Mouse (Mus musculus) right cerebral cortex, adult 18-20 months (tissue): Measurements from ENCODE around the gene Nsg1.
A peak's percentile ranks its signal among the peaks of the same experiment; 100 is the strongest.

Source experiments
- DNase-seq: peaks from one replicate; pipeline ENCODE4 v3.0.0; 2022; ENCODE audit warnings: mixed read lengths

Nsg1 gene

GRCm38 (mm10) chr5:38159634-38160413, at the start of gene Nsg1:
Gene Nsg1, minus strand, starts transcription at chr5:38159907.
- DNase-seq, result no peak

GRCm38 (mm10) chr5:38208985-38209384, 49.3 kb upstream of the Nsg1 start:
- DNase-seq, result no peak

- DNase-seq, result peak; percentile 24
Observed at GRCm38 (mm10) chr5:38205303-38205726, 45.6 kb upstream of the Nsg1 start.

GRCm38 (mm10) chr5:38199686-38200085, 40.0 kb upstream of the Nsg1 start:
- DNase-seq, result no peak

- peak; percentile 84 for DNase-seq
Observed at GRCm38 (mm10) chr5:38197482-38197823, 37.7 kb upstream of the Nsg1 start.

GRCm38 (mm10) chr5:38196821-38197481, 37.2 kb upstream of the Nsg1 start:
- no peak for DNase-seq

GRCm38 (mm10) chr5:38195941-38196340, 36.2 kb upstream of the Nsg1 start:
- no peak for DNase-seq

GRCm38 (mm10) chr5:38194946-38195345, 35.2 kb upstream of the Nsg1 start:
- no peak for DNase-seq

GRCm38 (mm10) chr5:38190907-38191306, 31.2 kb upstream of the Nsg1 start:
- no peak for DNase-seq

- no peak for DNase-seq
Observed at GRCm38 (mm10) chr5:38187006-38187405, 27.3 kb upstream of the Nsg1 start.

GRCm38 (mm10) chr5:38184688-38185285, 25.1 kb upstream of the Nsg1 start:
- no peak for DNase-seq

- no peak for DNase-seq
Observed at GRCm38 (mm10) chr5:38174256-38174912, 14.7 kb upstream of the Nsg1 start.

- no peak for DNase-seq
Observed at GRCm38 (mm10) chr5:38173766-38174165, 14.1 kb upstream of the Nsg1 start.

- DNase-seq, result no peak
Observed at GRCm38 (mm10) chr5:38168497-38168896, 8.8 kb upstream of the Nsg1 start.

GRCm38 (mm10) chr5:38158947-38159633, 617 bp downstream of the Nsg1 start:
- DNase-seq, result peak; percentile 85

GRCm38 (mm10) chr5:38158501-38158946, 1.2 kb downstream of the Nsg1 start:
- DNase-seq, result peak; percentile 70

GRCm38 (mm10) chr5:38157481-38158020, 2.2 kb downstream of the Nsg1 start:
- DNase-seq, result peak; percentile 39

- DNase-seq, result no peak
Observed at GRCm38 (mm10) chr5:38153636-38154035, 6.1 kb downstream of the Nsg1 start.

- DNase-seq, result no peak
Observed at GRCm38 (mm10) chr5:38152201-38153108, 7.3 kb downstream of the Nsg1 start.

- DNase-seq, result peak; percentile 85
Observed at GRCm38 (mm10) chr5:38151264-38151663, 8.4 kb downstream of the Nsg1 start.

- DNase-seq, result no peak
Observed at GRCm38 (mm10) chr5:38146524-38146923, 13.2 kb downstream of the Nsg1 start.
